Mouse (Mus musculus) ES-Bruce4 (cell line): ENCODE data around the gene Hs1bp3.

ENCODE experiments used
- CTCF ChIP-seq: IDR thresholded peaks from one replicate; pipeline ENCODE4 v1.8.1; 2011; ENCODE audit warnings: low read depth, low read length
- EP300 ChIP-seq: IDR thresholded peaks from 2 replicates; pipeline ENCODE4 v1.6.1; 2011; ENCODE audit warnings: low read depth, low read length; ENCODE audit not compliant: insufficient read depth
- POLR2A ChIP-seq: IDR thresholded peaks from one replicate; pipeline ENCODE4 v1.8.1; 2011; ENCODE audit warnings: low read length; ENCODE audit not compliant: insufficient read depth

GRCm38 (mm10) chr12:8310992-8311391, 2.2 kb upstream of the Hs1bp3 start:
- TF ChIP-seq POLR2A, result no peak
- TF ChIP-seq CTCF, result no peak
- TF ChIP-seq EP300, result no peak
